Mouse (Mus musculus): ENCODE data around the gene Ap4b1.

DNA sequence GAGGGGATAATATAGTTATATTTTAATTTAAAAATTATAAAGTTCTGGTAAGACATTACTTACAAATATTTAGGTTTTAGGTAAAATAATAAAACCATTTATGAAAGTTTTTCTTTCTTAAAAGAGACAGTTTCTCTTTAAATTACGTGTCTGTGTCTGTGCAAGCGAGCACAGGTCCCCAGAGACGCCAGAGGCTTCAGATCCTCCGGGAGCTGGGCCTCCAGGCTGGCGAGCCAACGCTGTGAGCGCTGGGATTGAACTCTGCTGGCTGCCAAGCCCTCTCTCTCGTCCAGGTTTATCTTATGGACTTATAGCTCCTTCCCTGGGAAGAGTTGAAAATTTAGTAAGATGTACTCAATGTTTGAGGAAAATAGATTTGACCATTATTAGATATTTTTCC is 44.5 kb downstream of the Ap4b1 start:
- TF ChIP-seq MAX (IDR thresholded peaks at IDR 0.05; ENCODE audit: low read depth) (no peak), POLR2A (IDR thresholded peaks at IDR 0.05; ENCODE audit: insufficient read length, low read depth) (no peak), USF1 (IDR thresholded peaks at IDR 0.05; ENCODE audit: low read depth) (no peak), CEBPB (IDR thresholded peaks at IDR 0.05; ENCODE audit: insufficient read depth, poor library complexity, severe bottlenecking) (no peak), TCF12 (IDR thresholded peaks at IDR 0.05; ENCODE audit: insufficient read depth, poor library complexity, severe bottlenecking) (no peak), POLR2AphosphoS2 (IDR thresholded peaks at IDR 0.05; ENCODE audit: insufficient read length, low read depth) (no peak), REST (IDR thresholded peaks at IDR 0.05; ENCODE audit: insufficient read depth, insufficient read length) (no peak), MYOD1 (IDR thresholded peaks at IDR 0.05; ENCODE audit: control insufficient read depth in 1 of 3, insufficient read length in 2 of 3, low read depth in 2 of 3) (no peak), MYOG (IDR thresholded peaks at IDR 0.05; ENCODE audit: control insufficient read depth in 1 of 3, insufficient read depth in 1 of 3, insufficient read length in 2 of 3, low read depth in 2 of 3) (no peak), E2F4 (IDR thresholded peaks at IDR 0.05; ENCODE audit: insufficient read depth) (no peak), TCF3 (IDR thresholded peaks at IDR 0.05; ENCODE audit: insufficient read length, low read depth) (no peak)

Measured in myocyte (in vitro differentiated cells).